Mouse (Mus musculus): ENCODE data around the gene Sulf2. TPM values are rescaled to one million over a fixed set of nuclear protein-coding genes. Genes with fewer than 3 reads are reported as not detected.

Gene Sulf2
- total and polyA plus RNA-seq, 3 experiments = not detected

DNA sequence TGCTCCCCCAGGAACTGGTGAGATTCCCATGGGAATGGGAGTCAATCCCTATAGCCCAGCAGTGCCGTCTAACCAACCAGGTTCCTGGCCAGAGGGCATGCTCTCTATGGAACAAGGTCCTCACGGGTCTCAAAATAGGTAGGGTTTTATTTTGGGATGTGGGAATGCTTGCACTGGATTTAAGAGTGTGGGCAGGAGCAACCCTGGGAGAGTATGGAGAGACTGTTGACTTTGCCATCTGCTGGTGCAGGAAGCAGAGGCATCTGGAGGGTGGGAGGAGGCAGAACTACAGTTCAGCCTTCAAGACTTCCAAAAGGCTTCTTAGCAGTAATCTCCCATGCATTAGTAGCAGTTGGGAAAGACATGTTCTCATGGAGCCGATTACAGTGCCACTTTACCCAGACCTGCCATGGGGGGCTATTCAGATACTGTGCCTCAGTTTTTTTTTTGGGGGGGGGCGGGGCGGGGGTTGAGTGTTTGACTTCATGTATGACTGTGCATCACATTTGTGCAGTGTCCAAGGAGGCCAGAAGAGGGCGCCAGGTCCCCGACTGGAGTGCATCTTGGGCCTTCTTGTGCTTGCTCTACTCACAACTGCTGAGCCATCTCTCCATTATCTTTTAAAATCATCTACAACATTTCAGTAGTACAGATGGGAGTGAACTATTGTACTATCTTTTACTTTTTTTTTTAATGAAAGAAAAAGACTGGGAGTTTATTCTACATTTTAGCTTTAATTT, 95.6 kb downstream of the Sulf2 start:
- peaks cover 64 to 94% of the 10 kb centered on the region in 2 experiments for H3K36me3 ChIP-seq (replicated peaks in 1 of 2; ENCODE audit: control insufficient read depth in 1 of 2, insufficient read depth in 1 of 2, low read length in 1 of 2)
- H3K79me2 ChIP-seq (replicated peaks; ENCODE audit: control insufficient read depth, extremely low read depth, insufficient read depth, poor library complexity, severe bottlenecking) = no peaks in the 10 kb centered on the region
- dilution Hi-C loops (cut with MboI; ENCODE audit: extremely low pct_ligation_motif_present, extremely low pct_unique_long_range_greater_than_20kb, low sequenced_read_pairs) = no loop called here
- H3K4me1 ChIP-seq (ENCODE audit: control insufficient read depth in 1 of 2, insufficient read depth in 2 of 2) = peaks cover 7 to 26% of the 10 kb centered on the region in 2 experiments
- no peak overlapping the region for H3K9ac ChIP-seq (ENCODE audit: insufficient read depth, low read depth)
- no peak overlapping the region for H3K27ac ChIP-seq (ENCODE audit: insufficient read depth, low read depth)
- no peak for TF ChIP-seq MAX (IDR thresholded peaks at IDR 0.05; ENCODE audit: low read length)
- TF ChIP-seq POLR2A (IDR thresholded peaks at IDR 0.05; ENCODE audit: low read depth, low read length) = no peak
- TF ChIP-seq SIN3A (IDR thresholded peaks at IDR 0.05; ENCODE audit: low read length) = no peak
- TF ChIP-seq CTCF (conservative IDR thresholded peaks at IDR 0.05 in 1 of 2, IDR thresholded peaks at IDR 0.05 in 1 of 2; ENCODE audit: low read depth in 2 of 2, low read length in 2 of 2) = peak; percentile 26 to 59; a peak in 3 of 4 replicates
- peak; percentile 26; the same call in 1 of the 2 replicates for TF ChIP-seq SMC3 (IDR thresholded peaks at IDR 0.05; ENCODE audit: low read depth, low read length)
- no peak for TF ChIP-seq MEF2A (IDR thresholded peaks at IDR 0.05; ENCODE audit: borderline replicate concordance, low read depth, low read length)
- no peak for TF ChIP-seq BHLHE40 (IDR thresholded peaks at IDR 0.05; ENCODE audit: low read depth, low read length)
- no peak for TF ChIP-seq CHD1 (IDR thresholded peaks at IDR 0.05; ENCODE audit: low read depth, low read length)
- TF ChIP-seq PAX5 (IDR thresholded peaks at IDR 0.05; ENCODE audit: low read length) = no peak
- peak; percentile 55 for DNase-seq (ENCODE audit: extremely low read depth)
- H3K4me3 ChIP-seq (replicated peaks in 1 of 3; ENCODE audit: low read depth in 2 of 3, low read length in 2 of 3, poor library complexity in 1 of 3) = no peak overlapping the region
- H3K9me3 ChIP-seq (replicated peaks; ENCODE audit: low read length) = no peaks in the 10 kb centered on the region
- in situ Hi-C loops (cut with MboI; ENCODE audit: low pct_ligation_motif_present, low pct_unique_long_range_greater_than_20kb, low sequenced_read_pairs) = no loop called here
- no peaks in the 10 kb centered on the region for H3K27me3 ChIP-seq (replicated peaks)
- H3K4me2 ChIP-seq (ENCODE audit: insufficient read depth, low read depth, poor library complexity, severe bottlenecking) = no peak overlapping the region

DNA sequence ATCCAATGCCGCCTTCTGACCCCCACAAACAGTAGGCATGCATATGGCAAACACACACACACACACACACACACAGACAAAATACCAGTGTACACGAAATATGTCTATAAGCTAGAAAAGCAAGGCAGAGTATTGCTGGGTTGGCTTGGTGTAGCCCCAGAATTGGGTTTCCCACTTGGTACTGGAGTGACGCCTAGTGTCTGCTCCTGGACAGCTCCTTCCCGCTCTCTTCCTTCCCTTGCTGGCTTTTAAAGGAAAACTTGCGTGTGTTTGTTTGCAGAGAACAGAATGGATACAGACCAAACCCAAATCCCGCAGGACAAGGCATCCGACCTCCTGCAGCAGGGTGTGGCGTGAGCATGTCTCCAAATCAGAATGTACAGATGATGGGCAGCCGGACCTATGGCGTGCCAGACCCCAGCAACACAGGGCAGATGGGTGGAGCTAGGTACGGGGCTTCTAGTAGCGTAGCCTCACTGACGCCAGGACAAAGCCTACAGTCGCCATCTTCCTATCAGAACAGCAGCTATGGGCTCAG, 101.4 kb downstream of the Sulf2 start:
- H3K79me2 ChIP-seq (replicated peaks; ENCODE audit: control insufficient read depth, extremely low read depth, insufficient read depth, poor library complexity, severe bottlenecking) = no peaks in the 10 kb centered on the region
- in situ Hi-C loops (cut with MboI; ENCODE audit: low pct_ligation_motif_present, low pct_unique_long_range_greater_than_20kb, low sequenced_read_pairs) = no loop called here
- peaks cover under 1 to 6% of the 10 kb centered on the region in 2 experiments; a peak in 3 of 4 replicates for H3K4me1 ChIP-seq (ENCODE audit: control insufficient read depth in 1 of 2, insufficient read depth in 2 of 2)
- H3K27me3 ChIP-seq (replicated peaks) = no peaks in the 10 kb centered on the region
- dilution Hi-C loops (cut with MboI; ENCODE audit: extremely low pct_ligation_motif_present, extremely low pct_unique_long_range_greater_than_20kb, low sequenced_read_pairs) = no loop called here
- no peak overlapping the region for H3K9ac ChIP-seq (ENCODE audit: insufficient read depth, low read depth)
- H3K36me3 ChIP-seq (replicated peaks in 1 of 2; ENCODE audit: control insufficient read depth in 1 of 2, insufficient read depth in 1 of 2, low read length in 1 of 2) = peaks cover 68 to 96% of the 10 kb centered on the region in 2 experiments
- H3K9me3 ChIP-seq (replicated peaks; ENCODE audit: low read length) = no peaks in the 10 kb centered on the region
- H3K4me3 ChIP-seq (replicated peaks in 1 of 3; ENCODE audit: low read depth in 2 of 3, low read length in 2 of 3, poor library complexity in 1 of 3) = no peak overlapping the region
- no peak overlapping the region for H3K4me2 ChIP-seq (ENCODE audit: insufficient read depth, low read depth, poor library complexity, severe bottlenecking)
- DNase-seq (ENCODE audit: extremely low read depth) = no peak
- no peak overlapping the region for H3K27ac ChIP-seq (ENCODE audit: insufficient read depth, low read depth)
- TF ChIP-seq NRF1 (IDR thresholded peaks at IDR 0.05; ENCODE audit: low read depth, low read length) = no peak
- TF ChIP-seq MYC (IDR thresholded peaks at IDR 0.05; ENCODE audit: low read depth, low read length) = no peak
- TF ChIP-seq CHD1 (IDR thresholded peaks at IDR 0.05; ENCODE audit: low read depth, low read length) = no peak
- no peak for TF ChIP-seq SMC3 (IDR thresholded peaks at IDR 0.05; ENCODE audit: low read depth, low read length)
- TF ChIP-seq JUND (conservative IDR thresholded peaks at IDR 0.05; ENCODE audit: low read depth, low read length) = no peak
- TF ChIP-seq POLR2AphosphoS2 (IDR thresholded peaks at IDR 0.05; ENCODE audit: low read depth, low read length) = no peak
- no peak for TF ChIP-seq NELFE (IDR thresholded peaks at IDR 0.05; ENCODE audit: low read depth, low read length)
- TF ChIP-seq HCFC1 (IDR thresholded peaks at IDR 0.05; ENCODE audit: low read depth, low read length) = no peak
- no peak for TF ChIP-seq IRF4 (IDR thresholded peaks at IDR 0.05; ENCODE audit: low read depth, low read length)
- TF ChIP-seq MAX (IDR thresholded peaks at IDR 0.05; ENCODE audit: low read length) = no peak
- no peak for TF ChIP-seq MAFK (IDR thresholded peaks at IDR 0.05; ENCODE audit: insufficient replicate concordance, low read length)
- TF ChIP-seq UBTF (IDR thresholded peaks at IDR 0.05; ENCODE audit: low read depth, low read length) = no peak
- no peak for TF ChIP-seq ZKSCAN1 (IDR thresholded peaks at IDR 0.05; ENCODE audit: borderline replicate concordance, low read depth, low read length)
- no peak for TF ChIP-seq KAT2A (IDR thresholded peaks at IDR 0.05; ENCODE audit: insufficient replicate concordance, low read length)
